Mouse (Mus musculus) kidney, postnatal 0 days (tissue): ENCODE measurements around the gene Tescl. TPM values are rescaled to one million over a fixed set of nuclear protein-coding genes. Genes with fewer than 3 reads are reported as not detected.
A peak's percentile ranks its signal among the peaks of the same experiment; 100 is the strongest.

Source experiments
- ATAC-seq: fragments of 200-750 bp; cut with Nextera tagmentation; replicated peaks from 2 replicates; pipeline ENCODE4 v1.8.0; 2017; ENCODE audit warnings: low read depth, moderate number of reproducible peaks, moderate TSS enrichment, moderate library complexity; ENCODE audit not compliant: low FRiP score
- DNase-seq: peaks from one replicate; pipeline ENCODE4 v3.0.0-alpha.2; 2016; ENCODE audit warnings: low spot score
- H3K27ac ChIP-seq: fragments of 300-500 bp; sonication (generic); 2 replicates; pipeline ENCODE4 v1.5.1; 2014; ENCODE audit warnings: mild to moderate bottlenecking
- H3K27me3 ChIP-seq: fragments of 300-500 bp; sonication (generic); 2 replicates; pipeline ENCODE4 v1.6.1; 2014; ENCODE audit warnings: low read length, mixed read lengths; ENCODE audit not compliant: insufficient read depth
- H3K36me3 ChIP-seq: fragments of 300-500 bp; sonication (generic); 2 replicates; pipeline ENCODE4 v1.6.1; 2014; ENCODE audit warnings: low read length, mixed read lengths; ENCODE audit not compliant: insufficient read depth
- H3K4me1 ChIP-seq: fragments of 300-500 bp; sonication (generic); replicated peaks from 2 replicates; pipeline ENCODE4 v1.6.1; 2014; ENCODE audit warnings: antibody characterized with exemption, low read length, mixed read lengths; ENCODE audit not compliant: insufficient read depth
- H3K4me2 ChIP-seq: fragments of 300-500 bp; sonication (generic); 2 replicates; pipeline ENCODE4 v1.6.1; 2014; ENCODE audit warnings: mild to moderate bottlenecking, low read length, moderate library complexity, mixed read lengths
- H3K4me3 ChIP-seq: fragments of 300-500 bp; sonication (generic); replicated peaks from 2 replicates; pipeline ENCODE4 v1.5.1; 2014; ENCODE audit warnings: low read depth, low read length
- H3K9ac ChIP-seq: fragments of 300-500 bp; sonication (generic); 2 replicates; pipeline ENCODE4 v1.6.1; 2014; ENCODE audit warnings: low read depth, low read length
- H3K9me3 ChIP-seq: fragments of 300-500 bp; sonication (generic); replicated peaks from 2 replicates; pipeline ENCODE4 v1.6.1; 2016; ENCODE audit warnings: low read length, inconsistent platforms, mixed read lengths
- CTCF ChIP-seq: IDR thresholded peaks from 2 replicates; pipeline ENCODE4 v1.5.1; 2016; ENCODE audit warnings: antibody characterized with exemption, low read depth, mild to moderate bottlenecking, moderate library complexity
- WGBS: fragments of 180-500 bp; shearing (Covaris S2); extraction: QIAGEN DNeasy Blood & Tissue Kit; methylation state at CpG from one replicate; pipeline ENCODE4 v1.1.7; 2014; 5-methylcytosine and 5-hydroxymethylcytosine counted together
- microRNA-seq: library from miRNA; unstranded; fragments of <30 nt; microRNA quantifications from one replicate; pipeline ENCODE4, GENCODE M21; 2016
- polyA plus RNA-seq: library from polyadenylated mRNA; unstranded; fragments of >200 nt; fragmentation: Nextera tagmentation; extraction: Ambion mirVana; gene quantifications from 2 replicates; pipeline ENCODE4 v1.2.1, GENCODE M21; 2015

Gene Tescl
- polyA plus RNA-seq, 1 experiment from 2014 or later, result 0.45 TPM

DNA sequence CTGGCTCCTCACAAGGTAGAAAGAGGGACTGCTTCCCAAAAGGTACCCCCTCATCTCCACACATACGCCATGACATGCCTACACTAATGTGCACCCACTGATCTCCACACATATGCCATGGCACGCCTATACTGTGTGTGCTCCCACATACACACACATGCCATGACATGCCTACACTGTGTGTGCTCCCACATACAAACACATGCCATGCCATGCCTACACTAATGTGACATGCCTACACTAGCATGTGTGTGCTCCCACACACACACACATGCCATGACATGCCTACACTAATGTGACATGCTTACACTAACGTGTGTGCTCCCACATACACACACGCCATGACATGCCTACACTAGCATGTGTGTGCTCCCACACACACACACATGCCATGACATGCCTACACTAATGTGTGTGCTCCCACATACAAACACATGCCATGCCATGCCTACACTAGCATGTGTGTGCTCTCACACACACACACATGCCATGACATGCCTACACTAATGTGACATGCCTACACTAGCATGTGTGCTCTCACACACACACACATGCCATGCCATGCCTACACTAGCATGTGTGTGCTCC, 43.5 kb downstream of the Tescl start:
- WGBS, result 97% methylated on average over 4 of the region's 4 CpGs

DNA sequence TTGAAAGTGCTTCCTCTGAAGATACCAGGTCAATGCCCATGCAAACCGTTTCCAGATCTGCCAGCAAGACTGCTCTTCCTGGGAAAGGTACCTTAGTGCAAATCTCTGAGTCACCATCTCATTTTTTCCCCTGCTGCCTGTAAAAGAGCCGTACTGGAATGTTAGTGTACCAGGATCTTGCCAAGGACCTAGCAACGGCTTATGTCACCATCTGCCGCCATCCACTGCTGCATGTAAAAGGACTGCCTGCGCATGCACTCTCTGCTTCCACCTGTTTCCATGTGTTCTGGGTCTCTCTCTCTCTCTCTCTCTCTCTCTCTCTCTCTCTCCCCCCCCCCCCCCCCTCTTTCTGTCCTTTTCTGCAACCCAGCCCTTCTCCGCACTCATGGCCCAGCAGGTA, 45.2 kb downstream of the Tescl start:
- no peak overlapping the region for H3K4me2 ChIP-seq
- no peaks in the 10 kb centered on the region for H3K27me3 ChIP-seq
- H3K27ac ChIP-seq, result no peak overlapping the region
- H3K9me3 ChIP-seq, result no peaks in the 10 kb centered on the region
- 92% methylated on average over 6 of the region's 6 CpGs for WGBS
- no peak for ATAC-seq
- H3K4me3 ChIP-seq, result no peak overlapping the region
- H3K36me3 ChIP-seq, result peaks cover 30% of the 10 kb centered on the region
- TF ChIP-seq CTCF, result no peak
- H3K4me1 ChIP-seq, result no peaks in the 10 kb centered on the region
- DNase-seq, result no peak
- H3K9ac ChIP-seq, result no peak overlapping the region

More for the DNA sequence above, 43.5 kb downstream of the Tescl start:
- Histone ChIP-seq H3K27ac (no peak overlapping the region), H3K4me2 (no peak overlapping the region), H3K9me3 (no peaks in the 10 kb centered on the region), H3K4me3 (no peak overlapping the region), H3K27me3 (no peaks in the 10 kb centered on the region), H3K9ac (no peak overlapping the region), H3K4me1 (no peaks in the 10 kb centered on the region), H3K36me3 (peaks cover 43% of the 10 kb centered on the region)
- TF ChIP-seq CTCF, result no peak
- DNase-seq (no peak), ATAC-seq (no peak)

DNA sequence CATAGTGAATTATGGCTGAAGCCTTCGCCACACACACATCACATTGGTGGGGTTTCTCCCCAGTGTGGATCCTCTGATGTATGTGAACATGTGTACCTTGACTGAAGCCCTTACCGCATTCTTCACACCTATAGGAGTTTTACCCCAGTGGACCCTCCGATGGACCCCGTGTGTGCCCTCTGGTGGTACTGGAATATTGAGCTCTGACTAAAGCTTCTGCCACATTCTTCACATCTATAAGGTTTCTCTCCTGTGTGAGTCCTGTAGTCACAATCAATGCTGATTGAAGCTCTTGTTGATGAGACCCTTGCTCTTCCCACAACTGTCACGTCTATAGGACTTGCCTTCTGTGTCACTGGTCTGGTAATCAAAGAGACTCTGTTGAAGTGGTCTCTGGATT, 46.1 kb downstream of the Tescl start:
- no peaks in the 10 kb centered on the region for H3K4me1 ChIP-seq
- H3K4me3 ChIP-seq, result no peak overlapping the region
- ATAC-seq (no peak), DNase-seq (no peak)
- no peak overlapping the region for H3K9ac ChIP-seq
- no peaks in the 10 kb centered on the region for H3K27me3 ChIP-seq
- peaks cover 27% of the 10 kb centered on the region for H3K36me3 ChIP-seq
- 88% methylated on average over 5 of the region's 5 CpGs for WGBS
- no peak overlapping the region for H3K4me2 ChIP-seq
- no peak overlapping the region for H3K27ac ChIP-seq
- TF ChIP-seq CTCF, result no peak
- H3K9me3 ChIP-seq, result no peaks in the 10 kb centered on the region

DNA sequence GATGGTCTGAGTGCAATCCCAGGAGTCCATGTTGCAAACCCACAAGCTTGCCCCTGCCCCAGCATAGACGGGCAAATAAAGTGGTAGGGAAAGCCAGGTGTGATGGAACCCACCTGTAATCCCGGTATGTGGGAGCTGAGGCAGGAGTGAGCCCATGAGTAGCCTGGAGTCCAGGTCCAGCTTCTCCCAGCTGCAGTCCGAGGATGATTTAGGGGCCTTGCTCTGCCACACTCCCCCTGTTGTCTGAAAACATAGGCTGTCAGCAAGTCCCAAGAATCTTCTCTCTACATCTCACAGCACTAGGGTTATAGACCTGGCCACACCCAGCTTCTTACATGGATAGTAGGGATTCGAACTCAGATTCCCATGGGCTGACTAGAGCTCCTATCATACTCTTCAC, 46.8 kb downstream of the Tescl start:
- no peak for TF ChIP-seq CTCF
- 79% methylated on average over 4 of the region's 4 CpGs for WGBS

DNA sequence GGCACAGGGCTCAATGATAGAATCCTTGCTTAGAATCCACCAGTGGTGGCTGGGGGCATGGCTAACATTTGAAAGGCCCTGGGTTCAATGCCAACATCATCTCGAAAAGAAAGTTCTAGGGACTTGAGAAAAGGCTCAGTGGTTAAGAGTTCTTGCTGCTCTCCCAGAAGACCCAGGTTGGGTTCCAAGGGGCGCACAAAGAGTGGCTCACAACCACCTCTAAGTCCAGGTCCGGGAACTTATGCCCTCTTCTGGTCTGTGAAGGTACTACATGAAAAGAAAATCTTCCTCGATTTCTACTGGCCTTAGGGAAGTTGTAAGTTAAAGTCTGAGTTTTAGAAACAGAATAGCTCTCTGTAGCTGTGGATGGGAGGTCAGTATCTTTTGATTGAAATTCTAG, 47.6 kb downstream of the Tescl start:
- no peak for ATAC-seq

More for the DNA sequence above, 46.8 kb downstream of the Tescl start:
- peaks cover 19% of the 10 kb centered on the region for H3K36me3 ChIP-seq
- no peak overlapping the region for H3K4me2 ChIP-seq
- no peak overlapping the region for H3K9ac ChIP-seq
- no peaks in the 10 kb centered on the region for H3K27me3 ChIP-seq
- DNase-seq, result no peak
- H3K4me3 ChIP-seq, result no peak overlapping the region
- H3K4me1 ChIP-seq, result no peaks in the 10 kb centered on the region
- H3K9me3 ChIP-seq, result no peaks in the 10 kb centered on the region
- no peak for ATAC-seq
- no peak overlapping the region for H3K27ac ChIP-seq

More for the DNA sequence above, 47.6 kb downstream of the Tescl start:
- H3K9ac ChIP-seq, result no peak overlapping the region
- H3K36me3 ChIP-seq, result peaks cover 11% of the 10 kb centered on the region
- no peak overlapping the region for H3K4me3 ChIP-seq
- no peak overlapping the region for H3K27ac ChIP-seq
- H3K9me3 ChIP-seq, result no peaks in the 10 kb centered on the region
- TF ChIP-seq CTCF, result peak; percentile 38
- 53% methylated on average over 4 of the region's 4 CpGs for WGBS
- H3K4me1 ChIP-seq, result no peaks in the 10 kb centered on the region
- no peak for DNase-seq
- no peaks in the 10 kb centered on the region for H3K27me3 ChIP-seq
- H3K4me2 ChIP-seq, result no peak overlapping the region

Small RNA genes within 50 kb of the gene (microRNA-seq; reads per million reads assigned to microRNA genes)
- gene Gm27592, result not detected

Other genes starting within 250 kb of the Tescl start
- gene Zfp112, start 221.6 kb downstream of the Tescl start, polyA plus RNA-seq, result 4.5 and 4.6 TPM in 2 replicates
- 12.4 and 13.3 TPM in 2 replicates for gene Zfp235, start 199.8 kb downstream of the Tescl start, polyA plus RNA-seq
- gene Zfp114, start 158.9 kb downstream of the Tescl start, polyA plus RNA-seq, result 2.2 and 2.4 TPM in 2 replicates
- gene Zfp111, start 122.5 kb downstream of the Tescl start, polyA plus RNA-seq, result 6.3 and 7.4 TPM in 2 replicates
- 2.2 and 2.5 TPM in 2 replicates for gene Zfp109, start 96.4 kb downstream of the Tescl start, polyA plus RNA-seq
- 3.2 and 3.3 TPM in 2 replicates for gene Zfp108, start 79.1 kb downstream of the Tescl start, polyA plus RNA-seq
- gene Zfp93, start 63.5 kb downstream of the Tescl start, polyA plus RNA-seq, result 7.5 and 8.9 TPM in 2 replicates
- gene Zfp61, start 32.7 kb downstream of the Tescl start, polyA plus RNA-seq, result 22.9 and 24.6 TPM in 2 replicates
- gene Zfp94, start 17.3 kb downstream of the Tescl start, polyA plus RNA-seq, result 9.8 and 10.0 TPM in 2 replicates
- gene Lypd5, start 15.3 kb upstream of the Tescl start, polyA plus RNA-seq, result not detected in 2 replicates
- gene Kcnn4, start 36.3 kb upstream of the Tescl start, polyA plus RNA-seq, result 8.0 and 9.6 TPM in 2 replicates
- 20.6 and 20.8 TPM in 2 replicates for gene Smg9, start 65.7 kb upstream of the Tescl start, polyA plus RNA-seq
- gene Irgc1, start 118.4 kb upstream of the Tescl start, polyA plus RNA-seq, result not detected in 2 replicates
- 11.5 and 15.9 TPM in 2 replicates for gene Plaur, start 128.5 kb upstream of the Tescl start, polyA plus RNA-seq
- 7.1 and 8.2 TPM in 2 replicates for gene Cadm4, start 148.1 kb upstream of the Tescl start, polyA plus RNA-seq
- gene Zfp428, start 173.1 kb upstream of the Tescl start, polyA plus RNA-seq, result 40.2 and 41.4 TPM in 2 replicates
- 0.06 and 0.12 TPM in 2 replicates for gene AC161166.1, start 178.5 kb upstream of the Tescl start, polyA plus RNA-seq
- 5.4 and 6.0 TPM in 2 replicates for gene Irgq, start 196.8 kb upstream of the Tescl start, polyA plus RNA-seq
- 0.50 and 0.55 TPM in 2 replicates for gene Pinlyp, start 212.2 kb upstream of the Tescl start, polyA plus RNA-seq
- 58.4 and 63.6 TPM in 2 replicates for gene Xrcc1, start 212.4 kb upstream of the Tescl start, polyA plus RNA-seq